13 mouse cellular contexts compared by ENCODE assay signal in genomic region chr15:7016018-7016417, GRCm38 (mm10).
"Had no signal": no experiment of that assay in that cellular context is flagged by ENCODE, and none has a peak within 500 bp of the region (broad histone marks: within the 10 kb centered on the region; RNA-seq: fewer than 3 reads in every experiment).

No protein-coding gene starts in this region.

- H3K4me1 ChIP-seq: midbrain, embryonic 15.5 days had no signal

- H3K27ac ChIP-seq: intestine, embryonic 15.5 days; layer of hippocampus, adult 2 months; liver, embryonic 13.5 days; midbrain, embryonic 15.5 days; neural tube, embryonic 15.5 days; stomach, postnatal 0 days had no signal

- H3K27me3 ChIP-seq: liver, embryonic 13.5 days; midbrain, embryonic 15.5 days; neural tube, embryonic 15.5 days had no signal

- DNase-seq: kidney, adult 18-20 months; liver; liver, embryonic 13.5 days; liver, postnatal 0 days; lung, postnatal 36 days; right cerebral cortex, adult 18-20 months; right cerebral cortex, postnatal 25 days; thymus, postnatal 4 days had no signal

- H3K9me3 ChIP-seq: intestine, embryonic 15.5 days; liver, embryonic 13.5 days; midbrain, embryonic 15.5 days; neural tube, embryonic 15.5 days had no signal

- ATAC-seq: liver, postnatal 0 days; midbrain, embryonic 15.5 days had no signal

- H3K36me3 ChIP-seq: intestine, embryonic 15.5 days; liver, embryonic 13.5 days; midbrain, embryonic 15.5 days; neural tube, embryonic 15.5 days had no signal

- H3K4me3 ChIP-seq: intestine, embryonic 15.5 days; layer of hippocampus, adult 2 months; liver, embryonic 13.5 days; midbrain, embryonic 15.5 days; neural tube, embryonic 15.5 days had no signal

- H3K4me2 ChIP-seq: intestine, embryonic 15.5 days; liver, embryonic 13.5 days; midbrain, embryonic 15.5 days; neural tube, embryonic 15.5 days had no signal

- H3K9ac ChIP-seq: intestine, embryonic 15.5 days; liver, embryonic 13.5 days; liver, postnatal 0 days; midbrain, embryonic 15.5 days; neural tube, embryonic 15.5 days had no signal
